Mouse (Mus musculus): Measurements from ENCODE around the gene Lhx5.

- TF ChIP-seq POLR2A (IDR thresholded peaks at IDR 0.05; ENCODE audit: borderline replicate concordance, control insufficient read depth, low read depth, low read length) = no peak
- no peak for TF ChIP-seq CTCF (IDR thresholded peaks at IDR 0.05; ENCODE audit: control insufficient read depth, insufficient read depth, low read length)
These were observed 1.7 kb downstream of the Lhx5 start for GRCm38 (mm10) chr5:120433135-120433760.
